Mouse (Mus musculus) midbrain, embryonic 10.5 days (tissue): ENCODE data around the gene Gbf1. TPM values are rescaled to one million over a fixed set of nuclear protein-coding genes. Genes with fewer than 3 reads are reported as not detected.
"Not testable (repeated sequence)": the region's sequence is repeated elsewhere in the genome, so short reads cannot be mapped to it uniquely, and the experiment has no call there.

ENCODE experiments used
- DNase-seq: peaks from one replicate; pipeline ENCODE4 v3.0.0-alpha.2; 2017; ENCODE audit warnings: low spot score
- H3K27ac ChIP-seq: fragments of 300-500 bp; sonication (generic); replicated peaks from 2 replicates; pipeline ENCODE4 v1.5.1; 2016; ENCODE audit warnings: mild to moderate bottlenecking
- H3K27me3 ChIP-seq: fragments of 300-500 bp; sonication (generic); 2 replicates; pipeline ENCODE4 v1.6.1; 2016; ENCODE audit warnings: low read depth, mild to moderate bottlenecking; ENCODE audit not compliant: poor library complexity, severe bottlenecking
- H3K36me3 ChIP-seq: fragments of 300-500 bp; sonication (generic); 2 replicates; pipeline ENCODE4 v1.6.1; 2016; ENCODE audit warnings: mild to moderate bottlenecking, moderate library complexity
- H3K4me1 ChIP-seq: fragments of 300-500 bp; sonication (generic); 2 replicates; pipeline ENCODE4 v1.6.1; 2016
- H3K4me3 ChIP-seq: fragments of 300-500 bp; sonication (generic); 2 replicates; pipeline ENCODE4 v1.5.1; 2016; ENCODE audit warnings: mild to moderate bottlenecking, moderate library complexity
- H3K9me3 ChIP-seq: fragments of 300-500 bp; sonication (generic); replicated peaks from 2 replicates; pipeline ENCODE4 v1.6.1; 2016; ENCODE audit warnings: mild to moderate bottlenecking
- WGBS: fragments of 180-500 bp; shearing (Covaris S2); methylation state at CpG from one replicate; pipeline ENCODE4 v1.1.7; 2016; 5-methylcytosine and 5-hydroxymethylcytosine counted together
- polyA plus RNA-seq: library from polyadenylated mRNA; unstranded; fragments of >200 nt; fragmentation: Nextera tagmentation; extraction: Ambion mirVana; gene quantifications from 2 replicates; pipeline ENCODE4 v1.2.1, GENCODE M21; 2016

Gene Gbf1
- polyA plus RNA-seq, result 43.8 and 48.8 TPM in 2 replicates

- Histone ChIP-seq H3K27ac (peak within 1 kb of the TSS; percentile 81), H3K9me3 (no peaks in the 10 kb centered on the region), H3K4me1 (peaks cover 41% of the 10 kb centered on the region), H3K36me3 (no peaks in the 10 kb centered on the region), H3K4me3 (peak within 1 kb of the TSS; percentile 80), H3K27me3 (peaks cover 39% of the 10 kb centered on the region)
- WGBS, result under 1% methylated on average over 37 of the region's 37 CpGs
- peak; percentile 93 for DNase-seq
Observed at GRCm38 (mm10) chr19:46152127-46152803, at the start of gene Gbf1. Gene Gbf1, plus strand, starts transcription at chr19:46152509.

GRCm38 (mm10) chr19:46103437-46104186, 48.7 kb upstream of the Gbf1 start:
- H3K4me3 ChIP-seq, result no peak overlapping the region
- no peaks in the 10 kb centered on the region for H3K9me3 ChIP-seq
- no peaks in the 10 kb centered on the region for H3K36me3 ChIP-seq
- 88% methylated on average over 6 of the region's 6 CpGs for WGBS
- H3K27me3 ChIP-seq, result no peaks in the 10 kb centered on the region
- no peak for DNase-seq
- no peak overlapping the region for H3K27ac ChIP-seq
- no peaks in the 10 kb centered on the region for H3K4me1 ChIP-seq

- Histone ChIP-seq H3K9me3 (no peaks in the 10 kb centered on the region), H3K4me1 (no peaks in the 10 kb centered on the region), H3K4me3 (no peak overlapping the region), H3K27me3 (no peaks in the 10 kb centered on the region), H3K27ac (no peak overlapping the region), H3K36me3 (no peaks in the 10 kb centered on the region)
- WGBS, result 86% methylated on average over 2 of the region's 2 CpGs
- no peak for DNase-seq
Observed at GRCm38 (mm10) chr19:46104187-46104557, 48.1 kb upstream of the Gbf1 start.

- Histone ChIP-seq H3K27ac (no peak overlapping the region), H3K27me3 (no peaks in the 10 kb centered on the region), H3K9me3 (no peaks in the 10 kb centered on the region), H3K36me3 (no peaks in the 10 kb centered on the region), H3K4me1 (no peaks in the 10 kb centered on the region), H3K4me3 (no peak overlapping the region)
- 83% methylated on average over 2 of the region's 2 CpGs for whole genome bisulfite sequencing
- DNase-seq, result no peak
Observed at GRCm38 (mm10) chr19:46110214-46110613, 42.1 kb upstream of the Gbf1 start.

GRCm38 (mm10) chr19:46110781-46111180, 41.5 kb upstream of the Gbf1 start:
- Histone ChIP-seq H3K36me3 (no peaks in the 10 kb centered on the region), H3K4me1 (no peaks in the 10 kb centered on the region), H3K27me3 (no peaks in the 10 kb centered on the region), H3K9me3 (no peaks in the 10 kb centered on the region), H3K27ac (no peak overlapping the region), H3K4me3 (no peak overlapping the region)
- no peak for DNase-seq
- WGBS, result 87% methylated on average over 5 of the region's 5 CpGs

- H3K4me3 ChIP-seq, result no peak overlapping the region
- WGBS, result 65% methylated on average over 4 of the region's 4 CpGs
Observed at GRCm38 (mm10) chr19:46114617-46115016, 37.7 kb upstream of the Gbf1 start.

GRCm38 (mm10) chr19:46119458-46119857, 32.9 kb upstream of the Gbf1 start:
- Histone ChIP-seq H3K9me3 (no peaks in the 10 kb centered on the region), H3K27ac (no peak overlapping the region), H3K4me3 (no peak overlapping the region), H3K4me1 (no peaks in the 10 kb centered on the region), H3K27me3 (no peaks in the 10 kb centered on the region), H3K36me3 (no peaks in the 10 kb centered on the region)
- DNase-seq, result no peak
- 90% methylated on average over 3 of the region's 3 CpGs for WGBS

More at GRCm38 (mm10) chr19:46114617-46115016, 37.7 kb upstream of the Gbf1 start:
- H3K36me3 ChIP-seq, result no peaks in the 10 kb centered on the region
- H3K27ac ChIP-seq, result no peak overlapping the region
- H3K27me3 ChIP-seq, result no peaks in the 10 kb centered on the region
- no peaks in the 10 kb centered on the region for H3K9me3 ChIP-seq
- no peak for DNase-seq
- no peaks in the 10 kb centered on the region for H3K4me1 ChIP-seq

GRCm38 (mm10) chr19:46120872-46121271, 31.4 kb upstream of the Gbf1 start:
- WGBS, result 81% methylated on average over 6 of the region's 6 CpGs
- H3K9me3 ChIP-seq, result no peaks in the 10 kb centered on the region
- H3K27ac ChIP-seq, result no peak overlapping the region
- no peaks in the 10 kb centered on the region for H3K36me3 ChIP-seq
- H3K4me3 ChIP-seq, result no peak overlapping the region
- H3K4me1 ChIP-seq, result no peaks in the 10 kb centered on the region
- no peak for DNase-seq
- H3K27me3 ChIP-seq, result no peaks in the 10 kb centered on the region

GRCm38 (mm10) chr19:46123876-46124275, 28.4 kb upstream of the Gbf1 start:
- Histone ChIP-seq H3K27ac (no peak overlapping the region), H3K36me3 (no peaks in the 10 kb centered on the region), H3K4me3 (no peak overlapping the region), H3K9me3 (no peaks in the 10 kb centered on the region), H3K4me1 (no peaks in the 10 kb centered on the region), H3K27me3 (peaks cover 5% of the 10 kb centered on the region; the same call in 1 of the 2 replicates)
- no peak for DNase-seq
- WGBS, result 86% methylated on average over 3 of the region's 3 CpGs

GRCm38 (mm10) chr19:46124651-46125050, 27.7 kb upstream of the Gbf1 start:
- no peaks in the 10 kb centered on the region for H3K36me3 ChIP-seq
- DNase-seq, result no peak
- no peaks in the 10 kb centered on the region for H3K4me1 ChIP-seq

GRCm38 (mm10) chr19:46126301-46126700, 26.0 kb upstream of the Gbf1 start:
- Histone ChIP-seq H3K36me3 (no peaks in the 10 kb centered on the region), H3K4me1 (peaks cover under 1% of the 10 kb centered on the region), H3K27me3 (peaks cover 18% of the 10 kb centered on the region), H3K9me3 (no peaks in the 10 kb centered on the region), H3K27ac (no peak overlapping the region), H3K4me3 (no peak overlapping the region)
- DNase-seq, result no peak
- WGBS, result 69% methylated on average over 4 of the region's 4 CpGs

More at GRCm38 (mm10) chr19:46124651-46125050, 27.7 kb upstream of the Gbf1 start:
- H3K4me3 ChIP-seq, result no peak overlapping the region
- no peaks in the 10 kb centered on the region for H3K9me3 ChIP-seq
- no peak overlapping the region for H3K27ac ChIP-seq
- H3K27me3 ChIP-seq, result peaks cover 5% of the 10 kb centered on the region; the same call in 1 of the 2 replicates

GRCm38 (mm10) chr19:46129737-46130136, 22.6 kb upstream of the Gbf1 start:
- H3K4me3 ChIP-seq, DNase-seq, H3K36me3 ChIP-seq, H3K9me3 ChIP-seq, H3K27ac ChIP-seq: not testable (repeated sequence)
- WGBS, result 81% methylated on average over 6 of the region's 6 CpGs
- peaks cover 53% of the 10 kb centered on the region for H3K27me3 ChIP-seq
- H3K4me1 ChIP-seq, result peaks cover 13% of the 10 kb centered on the region

GRCm38 (mm10) chr19:46131283-46131682, 21.0 kb upstream of the Gbf1 start:
- H3K4me3 ChIP-seq, result peak overlapping the region; percentile 42
- H3K4me1 ChIP-seq, result peaks cover 25% of the 10 kb centered on the region
- 11% methylated on average over 6 of the region's 8 CpGs for WGBS
- DNase-seq, result no peak
- no peak overlapping the region for H3K27ac ChIP-seq
- H3K27me3 ChIP-seq, result peaks cover 67% of the 10 kb centered on the region
- H3K36me3 ChIP-seq, result no peaks in the 10 kb centered on the region
- no peaks in the 10 kb centered on the region for H3K9me3 ChIP-seq
